Mouse (Mus musculus) ES-Bruce4 (cell line): ENCODE measurements around the gene Prmt2. TPM values are rescaled to one million over a fixed set of nuclear protein-coding genes. Genes with fewer than 3 reads are reported as not detected.

Source experiments
- H3K27ac ChIP-seq: 2 replicates; pipeline ENCODE4 v1.5.1; 2012; ENCODE audit warnings: low read length, inconsistent platforms; ENCODE audit not compliant: insufficient read depth
- H3K27me3 ChIP-seq: 2 replicates; pipeline ENCODE4 v1.6.1; 2012; ENCODE audit warnings: mild to moderate bottlenecking, low read length, inconsistent platforms; ENCODE audit not compliant: control insufficient read depth, poor library complexity, insufficient read depth, severe bottlenecking
- H3K36me3 ChIP-seq: 2 replicates; pipeline ENCODE4 v1.6.1; 2012; ENCODE audit warnings: inconsistent platforms, mild to moderate bottlenecking, low read length, moderate library complexity; ENCODE audit not compliant: control insufficient read depth, poor library complexity, insufficient read depth, severe bottlenecking
- H3K4me1 ChIP-seq: one replicate; pipeline ENCODE4 v1.8.1; 2011; ENCODE audit warnings: low read length; ENCODE audit not compliant: control insufficient read depth, insufficient read depth
- H3K4me3 ChIP-seq: 2 replicates; pipeline ENCODE4 v1.5.1; 2011; ENCODE audit warnings: low read depth, mild to moderate bottlenecking, low read length
- H3K9ac ChIP-seq: 2 replicates; pipeline ENCODE4 v1.6.1; 2012; ENCODE audit warnings: low read depth, mild to moderate bottlenecking, inconsistent platforms; ENCODE audit not compliant: poor library complexity, severe bottlenecking
- H3K9me3 ChIP-seq: replicated peaks from 2 replicates; pipeline ENCODE4 v1.6.1; 2012; ENCODE audit warnings: mild to moderate bottlenecking, low read length, inconsistent platforms; ENCODE audit not compliant: control insufficient read depth, poor library complexity, insufficient read depth, severe bottlenecking
- CTCF ChIP-seq: IDR thresholded peaks from one replicate; pipeline ENCODE4 v1.8.1; 2011; ENCODE audit warnings: low read depth, low read length
- EP300 ChIP-seq: IDR thresholded peaks from 2 replicates; pipeline ENCODE4 v1.6.1; 2011; ENCODE audit warnings: low read depth, low read length; ENCODE audit not compliant: insufficient read depth
- POLR2A ChIP-seq: IDR thresholded peaks from one replicate; pipeline ENCODE4 v1.8.1; 2011; ENCODE audit warnings: low read length; ENCODE audit not compliant: insufficient read depth
- polyA plus RNA-seq: library from polyadenylated mRNA; stranded (reverse); fragments of >200 nt; gene quantifications from 2 replicates; pipeline ENCODE4 v1.2.4, GENCODE M21; 2011; ENCODE audit warnings: low read depth; ENCODE audit not compliant: missing spikeins, insufficient read depth, insufficient read length

The Prmt2 gene
- polyA plus RNA-seq, 1 experiment = 28.6 TPM

GRCm38 (mm10) chr10:76253079-76253478 is 15.4 kb upstream of the Prmt2 start:
- Histone ChIP-seq H3K4me1 (no peaks in the 10 kb centered on the region), H3K27ac (no peak overlapping the region), H3K9ac (no peak overlapping the region), H3K4me3 (no peak overlapping the region), H3K36me3 (no peaks in the 10 kb centered on the region), H3K27me3 (no peaks in the 10 kb centered on the region), H3K9me3 (no peaks in the 10 kb centered on the region)
- TF ChIP-seq EP300 = no peak
- no peak for TF ChIP-seq POLR2A
- no peak for TF ChIP-seq CTCF

DNA sequence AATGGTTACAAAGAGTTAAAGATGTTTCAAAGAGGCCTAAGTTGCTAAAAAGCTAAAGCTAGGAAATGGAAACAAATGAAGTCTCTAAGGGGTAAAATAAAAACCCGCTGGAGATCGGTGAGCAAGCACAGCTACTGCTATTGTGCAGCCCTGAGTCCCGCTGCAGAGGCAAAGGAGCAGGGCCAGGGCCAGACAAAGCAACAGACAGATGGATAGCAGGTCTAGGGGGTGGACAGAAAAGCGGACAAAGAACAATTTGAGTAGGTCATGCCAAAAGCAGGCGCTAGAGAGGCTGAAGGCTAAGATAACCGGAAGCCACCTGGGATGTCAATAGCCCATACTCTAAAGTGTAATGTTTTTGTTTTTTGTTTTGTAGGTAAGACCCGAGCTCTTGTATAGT is 13.2 kb upstream of the Prmt2 start:
- TF ChIP-seq POLR2A (no peak), CTCF (no peak), EP300 (no peak)
- no peaks in the 10 kb centered on the region for H3K9me3 ChIP-seq
- no peak overlapping the region for H3K27ac ChIP-seq
- H3K9ac ChIP-seq = no peak overlapping the region
- H3K36me3 ChIP-seq = no peaks in the 10 kb centered on the region
- H3K4me3 ChIP-seq = no peak overlapping the region
- H3K27me3 ChIP-seq = no peaks in the 10 kb centered on the region
- H3K4me1 ChIP-seq = no peaks in the 10 kb centered on the region

DNA sequence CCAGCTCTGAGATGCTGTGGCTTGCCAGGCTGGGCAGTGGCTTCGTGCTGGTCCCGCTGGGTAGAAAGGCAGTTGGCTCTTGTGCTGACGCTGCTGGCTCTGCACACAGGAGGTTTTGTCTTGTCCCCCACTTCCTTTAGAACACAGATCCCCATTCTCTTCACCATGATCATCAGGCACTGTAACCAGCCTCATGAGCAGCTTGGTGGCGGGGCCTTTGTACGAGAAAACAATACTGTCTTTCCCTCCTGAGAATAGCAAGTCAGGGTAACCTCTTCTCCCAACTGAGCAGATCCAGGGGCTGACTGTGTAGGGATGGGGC is 10.9 kb upstream of the Prmt2 start:
- no peak overlapping the region for H3K9ac ChIP-seq
- no peaks in the 10 kb centered on the region for H3K27me3 ChIP-seq
- H3K36me3 ChIP-seq = no peaks in the 10 kb centered on the region
- no peaks in the 10 kb centered on the region for H3K9me3 ChIP-seq
- no peak for TF ChIP-seq EP300
- TF ChIP-seq CTCF = no peak
- H3K4me3 ChIP-seq = no peak overlapping the region
- no peak overlapping the region for H3K27ac ChIP-seq
- no peaks in the 10 kb centered on the region for H3K4me1 ChIP-seq

- Histone ChIP-seq H3K27ac (no peak overlapping the region), H3K9me3 (no peaks in the 10 kb centered on the region), H3K9ac (no peak overlapping the region), H3K27me3 (no peaks in the 10 kb centered on the region), H3K36me3 (no peaks in the 10 kb centered on the region), H3K4me3 (no peak overlapping the region), H3K4me1 (no peaks in the 10 kb centered on the region)
- TF ChIP-seq CTCF (no peak), EP300 (no peak), POLR2A (no peak)
Observed at GRCm38 (mm10) chr10:76247960-76248646, 10.4 kb upstream of the Prmt2 start.

- H3K4me1 ChIP-seq = no peaks in the 10 kb centered on the region
- no peak overlapping the region for H3K9ac ChIP-seq
- no peaks in the 10 kb centered on the region for H3K9me3 ChIP-seq
- no peaks in the 10 kb centered on the region for H3K27me3 ChIP-seq
- H3K36me3 ChIP-seq = no peaks in the 10 kb centered on the region
- TF ChIP-seq EP300 = no peak
- TF ChIP-seq POLR2A = no peak
- no peak for TF ChIP-seq CTCF
- no peak overlapping the region for H3K27ac ChIP-seq
- no peak overlapping the region for H3K4me3 ChIP-seq
Observed at GRCm38 (mm10) chr10:76246601-76247000, 8.9 kb upstream of the Prmt2 start.

- Histone ChIP-seq H3K4me3 (no peak overlapping the region), H3K9ac (no peak overlapping the region), H3K9me3 (no peaks in the 10 kb centered on the region), H3K27ac (no peak overlapping the region), H3K36me3 (no peaks in the 10 kb centered on the region), H3K27me3 (no peaks in the 10 kb centered on the region), H3K4me1 (no peaks in the 10 kb centered on the region)
- TF ChIP-seq POLR2A = no peak
- no peak for TF ChIP-seq EP300
Observed at GRCm38 (mm10) chr10:76245106-76245505, 7.4 kb upstream of the Prmt2 start.
